Mouse (Mus musculus): ENCODE results near the gene Ptprt. TPM values are rescaled to one million over a fixed set of nuclear protein-coding genes. Genes with fewer than 3 reads are reported as not detected.

The Ptprt gene
- polyA plus RNA-seq, 1 experiment, result 1.1 TPM

GRCm38 (mm10) chr2:162411014-162411413 is 249.9 kb downstream of the Ptprt start:
- Histone ChIP-seq H3K4me1 (replicated peaks; ENCODE audit: control insufficient read depth, insufficient read depth, low read length) (no peaks in the 10 kb centered on the region), H3K27me3 (ENCODE audit: control insufficient read depth, insufficient read depth, low read length) (no peaks in the 10 kb centered on the region), H3K27ac (ENCODE audit: control insufficient read depth, insufficient read depth, low read length) (no peak overlapping the region), H3K4me3 (ENCODE audit: control insufficient read depth, insufficient read depth, low read length) (no peak overlapping the region), H3K36me3 (ENCODE audit: control insufficient read depth, insufficient read depth, low read length) (no peaks in the 10 kb centered on the region)
- no peak for DNase-seq
- 89% methylated on average over 4 of the region's 4 CpGs for WGBS
- TF ChIP-seq CTCF (IDR thresholded peaks at IDR 0.05; ENCODE audit: borderline replicate concordance, control insufficient read depth, extremely low read depth, insufficient read depth, low read length, poor library complexity), result no peak
- TF ChIP-seq POLR2A (IDR thresholded peaks at IDR 0.05; ENCODE audit: control insufficient read depth, extremely low read depth, insufficient read depth, low read length, poor library complexity), result no peak

GRCm38 (mm10) chr2:162409245-162409644 is 251.7 kb downstream of the Ptprt start:
- TF ChIP-seq POLR2A (IDR thresholded peaks at IDR 0.05; ENCODE audit: control insufficient read depth, extremely low read depth, insufficient read depth, low read length, poor library complexity), result no peak
- TF ChIP-seq CTCF (IDR thresholded peaks at IDR 0.05; ENCODE audit: borderline replicate concordance, control insufficient read depth, extremely low read depth, insufficient read depth, low read length, poor library complexity), result no peak
- H3K36me3 ChIP-seq (ENCODE audit: control insufficient read depth, insufficient read depth, low read length), result no peaks in the 10 kb centered on the region
- H3K4me3 ChIP-seq (ENCODE audit: control insufficient read depth, insufficient read depth, low read length), result no peak overlapping the region
- no peaks in the 10 kb centered on the region for H3K27me3 ChIP-seq (ENCODE audit: control insufficient read depth, insufficient read depth, low read length)
- no peaks in the 10 kb centered on the region for H3K4me1 ChIP-seq (replicated peaks; ENCODE audit: control insufficient read depth, insufficient read depth, low read length)
- 89% methylated on average over 8 of the region's 8 CpGs for WGBS
- no peak for DNase-seq
- no peak overlapping the region for H3K27ac ChIP-seq (ENCODE audit: control insufficient read depth, insufficient read depth, low read length)

- Histone ChIP-seq H3K27ac (ENCODE audit: control insufficient read depth, insufficient read depth, low read length) (no peak overlapping the region), H3K27me3 (ENCODE audit: control insufficient read depth, insufficient read depth, low read length) (no peaks in the 10 kb centered on the region), H3K4me1 (replicated peaks; ENCODE audit: control insufficient read depth, insufficient read depth, low read length) (no peaks in the 10 kb centered on the region), H3K36me3 (ENCODE audit: control insufficient read depth, insufficient read depth, low read length) (no peaks in the 10 kb centered on the region), H3K4me3 (ENCODE audit: control insufficient read depth, insufficient read depth, low read length) (no peak overlapping the region)
- TF ChIP-seq CTCF (IDR thresholded peaks at IDR 0.05; ENCODE audit: borderline replicate concordance, control insufficient read depth, extremely low read depth, insufficient read depth, low read length, poor library complexity) (no peak), POLR2A (IDR thresholded peaks at IDR 0.05; ENCODE audit: control insufficient read depth, extremely low read depth, insufficient read depth, low read length, poor library complexity) (no peak)
- no peak for DNase-seq
- 73% methylated on average over 6 of the region's 6 CpGs for WGBS
Measured at GRCm38 (mm10) chr2:162401316-162402100, 259.4 kb downstream of the Ptprt start.

GRCm38 (mm10) chr2:162394601-162395000 is 266.3 kb downstream of the Ptprt start:
- WGBS, result 79% methylated on average over 6 of the region's 6 CpGs
- Histone ChIP-seq H3K4me1 (replicated peaks; ENCODE audit: control insufficient read depth, insufficient read depth, low read length) (no peaks in the 10 kb centered on the region), H3K27me3 (ENCODE audit: control insufficient read depth, insufficient read depth, low read length) (no peaks in the 10 kb centered on the region), H3K4me3 (ENCODE audit: control insufficient read depth, insufficient read depth, low read length) (no peak overlapping the region), H3K36me3 (ENCODE audit: control insufficient read depth, insufficient read depth, low read length) (no peaks in the 10 kb centered on the region), H3K27ac (ENCODE audit: control insufficient read depth, insufficient read depth, low read length) (no peak overlapping the region)
- no peak for TF ChIP-seq CTCF (IDR thresholded peaks at IDR 0.05; ENCODE audit: borderline replicate concordance, control insufficient read depth, extremely low read depth, insufficient read depth, low read length, poor library complexity)
- no peak for TF ChIP-seq POLR2A (IDR thresholded peaks at IDR 0.05; ENCODE audit: control insufficient read depth, extremely low read depth, insufficient read depth, low read length, poor library complexity)
- DNase-seq, result no peak

- Histone ChIP-seq H3K36me3 (ENCODE audit: control insufficient read depth, insufficient read depth, low read length) (no peaks in the 10 kb centered on the region), H3K4me3 (ENCODE audit: control insufficient read depth, insufficient read depth, low read length) (no peak overlapping the region), H3K27ac (ENCODE audit: control insufficient read depth, insufficient read depth, low read length) (no peak overlapping the region), H3K27me3 (ENCODE audit: control insufficient read depth, insufficient read depth, low read length) (no peaks in the 10 kb centered on the region), H3K4me1 (replicated peaks; ENCODE audit: control insufficient read depth, insufficient read depth, low read length) (no peaks in the 10 kb centered on the region)
- 83% methylated on average over 4 of the region's 4 CpGs for WGBS
- DNase-seq, result no peak
- TF ChIP-seq CTCF (IDR thresholded peaks at IDR 0.05; ENCODE audit: borderline replicate concordance, control insufficient read depth, extremely low read depth, insufficient read depth, low read length, poor library complexity), result no peak
- TF ChIP-seq POLR2A (IDR thresholded peaks at IDR 0.05; ENCODE audit: control insufficient read depth, extremely low read depth, insufficient read depth, low read length, poor library complexity), result no peak
Measured at GRCm38 (mm10) chr2:162391834-162392233, 269.1 kb downstream of the Ptprt start.

GRCm38 (mm10) chr2:162377309-162377708 is 283.6 kb downstream of the Ptprt start:
- no peak for DNase-seq
- H3K27me3 ChIP-seq (ENCODE audit: control insufficient read depth, insufficient read depth, low read length), result no peaks in the 10 kb centered on the region
- WGBS, result 94% methylated on average over 7 of the region's 7 CpGs
- H3K36me3 ChIP-seq (ENCODE audit: control insufficient read depth, insufficient read depth, low read length), result no peaks in the 10 kb centered on the region
- H3K4me3 ChIP-seq (ENCODE audit: control insufficient read depth, insufficient read depth, low read length), result no peak overlapping the region
- TF ChIP-seq POLR2A (IDR thresholded peaks at IDR 0.05; ENCODE audit: control insufficient read depth, extremely low read depth, insufficient read depth, low read length, poor library complexity) (no peak), CTCF (IDR thresholded peaks at IDR 0.05; ENCODE audit: borderline replicate concordance, control insufficient read depth, extremely low read depth, insufficient read depth, low read length, poor library complexity) (no peak)
- no peak overlapping the region for H3K27ac ChIP-seq (ENCODE audit: control insufficient read depth, insufficient read depth, low read length)
- no peaks in the 10 kb centered on the region for H3K4me1 ChIP-seq (replicated peaks; ENCODE audit: control insufficient read depth, insufficient read depth, low read length)
